Mouse (Mus musculus): ENCODE data around the gene Snrpe.

Gene Snrpe

GRCm38 (mm10) chr1:133609771-133610502 lies at the start of gene Snrpe:
Gene Snrpe, minus strand, starts transcription at chr1:133610291.
- peak; percentile 99 for DNase-seq (ENCODE audit: low read depth, low spot score)

GRCm38 (mm10) chr1:133658878-133659277 lies 48.8 kb upstream of the Snrpe start:
- no peak for DNase-seq (ENCODE audit: low read depth, low spot score)

- no peak for DNase-seq (ENCODE audit: low read depth, low spot score)
Measured at GRCm38 (mm10) chr1:133656811-133657210, 46.7 kb upstream of the Snrpe start.

- DNase-seq (ENCODE audit: low read depth, low spot score): no peak
Measured at GRCm38 (mm10) chr1:133653033-133653432, 42.9 kb upstream of the Snrpe start.

DNA sequence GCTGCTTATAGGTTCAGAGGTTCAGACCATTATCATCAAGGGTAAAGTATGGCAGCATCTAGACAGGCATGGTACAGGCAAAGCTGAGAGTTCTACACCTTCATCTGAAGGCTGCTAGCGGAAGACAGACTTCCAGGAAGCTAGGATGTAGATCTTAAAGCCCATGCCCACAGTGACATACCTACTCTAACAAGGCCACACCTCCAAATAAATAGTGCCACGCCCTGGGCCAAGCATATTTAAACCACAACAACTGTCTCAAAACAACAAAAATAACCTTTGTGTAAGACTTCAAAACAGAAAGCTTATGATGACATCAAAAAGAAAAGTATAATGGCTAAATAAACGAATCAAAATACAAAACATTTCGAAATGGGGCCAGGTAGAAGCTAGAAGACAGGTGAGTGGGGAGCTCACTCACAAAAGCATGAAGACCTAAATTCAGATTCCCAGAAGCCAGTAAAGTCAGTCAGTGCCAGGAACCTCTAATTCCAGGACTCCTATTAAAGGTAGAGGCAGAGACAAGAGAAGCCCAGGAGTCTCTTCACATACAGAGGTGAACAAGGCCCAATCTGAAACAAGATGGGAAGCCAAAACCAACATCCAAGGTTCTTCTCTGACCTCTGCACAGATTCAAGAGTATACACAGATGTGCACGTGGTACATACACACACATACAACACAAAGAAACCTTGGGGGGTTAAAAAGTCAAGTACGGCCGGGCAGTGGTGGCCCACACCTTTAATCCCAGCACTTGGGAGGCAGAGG lies 40.4 kb upstream of the Snrpe start:
- peak; percentile 50 for DNase-seq (ENCODE audit: low read depth, low spot score)

- no peak for DNase-seq (ENCODE audit: low read depth, low spot score)
Measured at GRCm38 (mm10) chr1:133645652-133646051, 35.6 kb upstream of the Snrpe start.

DNA sequence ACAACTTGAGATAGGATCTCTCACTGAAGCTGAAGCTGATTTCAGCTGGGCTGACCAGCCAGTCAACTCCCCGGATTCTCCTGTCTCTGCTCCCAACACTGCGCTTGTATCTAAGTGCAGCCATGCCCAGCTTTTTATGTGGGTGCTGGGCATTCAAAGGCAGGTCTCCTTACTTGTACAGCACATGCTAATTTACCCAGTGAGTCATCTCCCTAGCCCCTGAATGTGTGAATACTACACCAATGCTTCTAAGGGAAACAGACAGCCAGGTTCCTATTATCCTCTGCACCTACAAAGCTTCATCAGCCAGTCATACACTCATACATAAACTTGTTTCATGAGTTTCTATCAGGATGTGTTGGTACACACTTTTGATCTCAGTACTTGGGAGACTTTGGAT lies 31.1 kb upstream of the Snrpe start:
- no peak for DNase-seq (ENCODE audit: low read depth, low spot score)

GRCm38 (mm10) chr1:133638517-133638916 lies 28.4 kb upstream of the Snrpe start:
- no peak for DNase-seq (ENCODE audit: low read depth, low spot score)

- no peak for DNase-seq (ENCODE audit: low read depth, low spot score)
Measured at GRCm38 (mm10) chr1:133632168-133632567, 22.1 kb upstream of the Snrpe start.

DNA sequence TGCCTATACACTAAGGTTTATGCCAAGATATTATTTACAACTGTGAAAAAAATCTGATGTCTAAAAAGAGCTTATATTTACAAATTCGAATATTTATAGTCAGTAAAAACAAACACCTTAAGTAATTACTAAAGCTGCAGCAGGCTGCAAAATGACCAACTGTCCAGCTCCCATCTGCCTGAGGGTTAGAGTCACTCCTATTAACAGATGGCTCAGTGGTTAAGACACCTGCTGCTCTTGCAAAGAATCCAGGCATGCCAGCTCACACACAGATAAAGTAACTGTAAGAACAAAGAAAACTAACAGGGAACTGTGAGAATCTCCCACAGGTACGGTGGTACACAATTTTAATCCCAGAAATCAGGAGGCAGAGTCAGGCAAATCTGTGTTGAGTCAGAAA lies 15.0 kb upstream of the Snrpe start:
- DNase-seq (ENCODE audit: low read depth, low spot score): no peak

DNA sequence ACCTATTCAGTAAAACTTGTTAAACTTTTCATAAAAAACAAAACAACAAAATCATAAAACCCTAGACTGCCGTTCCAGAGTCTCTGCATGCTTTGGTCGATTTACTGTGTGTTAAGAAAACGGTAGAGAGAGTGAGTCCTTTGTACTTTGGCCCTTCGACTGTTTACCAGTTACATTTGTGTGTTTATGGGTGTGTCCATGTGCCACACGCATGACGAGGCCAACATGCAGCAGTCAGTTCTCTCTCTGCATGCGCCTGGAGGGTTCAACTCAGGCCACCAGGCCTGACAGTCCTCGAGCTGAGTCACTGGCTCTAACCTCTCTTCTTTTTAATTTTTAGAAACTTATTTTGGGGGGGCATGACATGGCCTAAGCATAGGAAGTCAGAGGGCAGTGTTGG lies 8.2 kb upstream of the Snrpe start:
- no peak for DNase-seq (ENCODE audit: low read depth, low spot score)

DNA sequence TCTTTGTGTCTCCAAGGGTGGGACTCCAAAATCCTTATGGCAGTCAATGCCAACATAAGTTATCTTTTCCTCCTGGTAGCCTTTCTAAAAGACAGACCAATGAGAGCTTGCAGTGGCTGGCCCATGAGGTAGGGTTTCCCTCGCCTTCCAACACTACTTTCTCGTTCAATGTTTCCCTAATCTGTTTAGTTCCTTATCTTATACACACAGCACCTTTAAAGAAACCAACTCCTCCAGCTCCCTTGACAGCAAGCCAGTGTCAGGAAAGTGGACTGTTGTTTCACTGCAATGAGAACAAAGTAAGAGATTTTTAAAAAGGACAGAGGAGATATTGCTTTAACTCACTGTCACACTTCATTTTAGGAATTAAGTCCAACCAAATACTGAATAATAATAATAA lies 7.8 kb upstream of the Snrpe start:
- DNase-seq (ENCODE audit: low read depth, low spot score): no peak

- peak; percentile 60 for DNase-seq (ENCODE audit: low read depth, low spot score)
Measured at GRCm38 (mm10) chr1:133613817-133614216, 3.7 kb upstream of the Snrpe start.

DNA sequence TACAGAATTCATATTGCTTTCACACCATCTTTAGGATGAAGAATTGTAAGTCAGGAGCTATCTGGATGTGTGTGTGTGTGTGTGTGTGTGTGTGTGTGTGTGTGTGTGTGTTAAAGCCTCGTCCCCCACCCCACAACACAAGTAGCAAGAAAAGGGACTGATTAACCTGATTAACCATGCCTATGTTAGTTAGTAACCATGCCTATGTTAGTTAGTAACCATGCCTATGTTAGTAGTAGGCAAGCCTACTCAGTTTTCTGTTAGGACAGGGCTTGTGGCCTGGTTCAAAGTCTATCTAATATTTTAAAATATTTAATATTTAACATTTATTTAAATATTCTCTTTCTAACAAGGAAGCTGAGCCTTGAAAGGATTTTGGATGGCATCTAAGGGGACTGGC lies 1.3 kb upstream of the Snrpe start:
- DNase-seq (ENCODE audit: low read depth, low spot score): no peak

DNA sequence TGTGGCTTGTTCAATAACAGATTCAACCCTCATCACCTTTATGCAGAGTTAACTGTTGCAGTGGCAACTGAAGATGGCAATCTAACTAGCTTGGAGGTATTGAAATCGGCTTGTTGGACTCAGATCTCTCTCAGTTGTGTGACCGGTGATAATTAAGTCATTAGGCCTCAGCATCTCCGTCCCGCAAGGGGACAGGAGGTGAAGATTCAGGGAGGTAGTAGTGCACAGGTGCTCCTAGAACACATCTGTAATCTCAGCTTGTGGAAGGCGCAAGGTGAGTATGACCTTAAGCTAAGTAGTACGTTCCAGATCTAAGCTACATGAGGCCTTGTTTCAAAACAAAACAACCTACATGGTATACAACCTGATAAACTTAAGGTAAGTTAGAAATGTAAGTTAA lies 510 bp upstream of the Snrpe start:
- DNase-seq (ENCODE audit: low read depth, low spot score): no peak

DNA sequence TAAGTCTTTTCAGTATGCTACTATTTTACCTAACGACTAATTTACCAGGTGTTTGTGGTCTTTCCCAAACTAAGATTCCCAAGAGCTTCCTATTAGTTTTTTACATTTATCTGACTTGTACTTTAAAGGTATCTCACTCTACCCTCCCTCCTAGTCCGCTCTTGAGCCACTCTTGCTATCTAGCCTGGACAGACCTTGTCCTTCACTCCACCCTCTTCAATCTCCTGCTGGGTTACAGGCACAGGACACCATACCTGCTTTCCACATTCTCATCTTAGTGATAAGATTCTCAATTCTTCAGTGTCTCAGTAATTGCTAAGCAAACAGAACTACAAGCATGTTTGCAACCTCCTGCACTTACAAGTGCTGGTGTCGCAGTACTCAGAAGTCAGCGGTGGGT lies 6.9 kb downstream of the Snrpe start:
- no peak for DNase-seq (ENCODE audit: low read depth, low spot score)

DNA sequence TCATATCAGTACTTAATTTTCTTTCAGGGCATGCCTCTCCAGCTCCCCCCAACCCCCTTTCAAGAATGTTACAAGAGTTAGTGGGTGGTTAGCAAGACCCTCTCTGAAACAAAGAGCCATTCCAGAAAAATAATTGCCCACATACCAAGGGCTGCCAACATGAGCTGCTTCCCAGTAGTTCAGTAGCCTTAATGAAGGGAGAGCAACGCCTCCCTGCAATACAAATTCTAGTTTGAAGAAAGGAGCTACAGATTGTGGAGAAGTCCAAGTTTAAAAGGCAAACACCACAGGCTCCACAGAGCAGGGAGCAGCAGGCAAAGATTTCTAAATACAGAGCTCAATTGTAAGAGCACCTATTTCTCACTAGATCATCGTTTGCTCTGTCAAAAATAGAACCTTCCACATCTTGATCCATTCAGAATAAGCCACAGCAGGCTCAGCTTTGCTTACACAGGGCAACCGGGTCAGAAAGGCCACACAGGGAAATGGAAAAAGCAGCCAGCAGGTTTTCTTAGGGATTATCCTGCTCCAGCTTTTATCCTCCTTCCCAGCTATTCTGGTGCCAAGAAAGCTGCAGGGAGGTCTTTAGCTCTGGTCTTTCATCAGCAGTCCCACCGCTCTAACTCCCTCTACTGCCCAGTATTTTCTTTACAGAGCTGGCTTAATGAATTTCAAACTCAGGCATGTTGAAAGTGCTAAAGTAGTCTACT lies 13.6 kb downstream of the Snrpe start:
- DNase-seq (ENCODE audit: low read depth, low spot score): no peak

DNA sequence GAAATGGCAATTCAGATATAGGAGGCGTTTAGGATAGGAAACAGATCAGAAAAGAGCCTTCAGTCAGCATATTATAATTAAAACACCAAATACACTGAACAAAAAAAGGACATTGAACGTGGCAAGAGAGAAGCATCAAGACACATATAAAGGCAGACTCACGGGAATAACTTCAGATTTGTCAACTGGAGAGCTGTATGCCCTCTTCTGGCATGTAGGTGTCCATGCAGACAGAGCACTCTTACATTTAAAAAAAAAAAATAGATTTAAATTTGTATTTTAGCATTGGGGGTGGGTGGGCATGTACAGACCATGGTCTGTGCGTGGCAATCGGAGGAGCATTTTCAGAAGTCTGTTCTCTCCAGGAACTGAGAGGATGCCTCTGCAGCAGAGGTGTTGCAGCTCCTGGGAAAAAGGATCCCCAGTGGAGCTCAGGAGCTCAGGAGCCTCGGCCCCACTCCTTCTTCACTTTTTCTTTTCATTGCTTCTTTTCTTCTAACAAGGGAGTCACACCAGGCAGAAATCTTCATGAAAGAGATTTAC lies 24.0 kb downstream of the Snrpe start:
- DNase-seq (ENCODE audit: low read depth, low spot score): no peak

DNA sequence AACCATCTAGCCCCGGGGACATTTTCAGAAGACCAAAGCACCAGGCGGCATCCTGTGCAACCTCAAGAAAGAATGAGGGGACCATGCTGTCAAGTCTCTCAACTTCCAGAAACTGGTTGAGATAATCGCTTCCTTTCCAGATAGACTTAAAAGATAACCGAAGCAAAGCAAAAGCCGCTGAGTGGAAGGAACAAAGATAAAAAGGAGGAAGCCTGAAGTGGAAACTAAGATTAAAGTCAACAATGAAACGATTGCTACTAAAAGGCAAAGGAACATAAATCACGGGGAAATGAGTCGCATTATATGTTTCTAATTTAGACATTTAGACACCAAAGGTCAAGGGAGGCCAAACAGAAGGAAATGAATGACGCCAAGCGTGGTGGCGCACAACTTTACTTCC lies 38.8 kb downstream of the Snrpe start:
- no peak for DNase-seq (ENCODE audit: low read depth, low spot score)

Measured in R1 (cell line).